Mouse (Mus musculus) T-helper 2 cell (primary cell): ENCODE measurements around the gene Olfr166.
"Not testable (repeated sequence)": the region's sequence is repeated elsewhere in the genome, so short reads cannot be mapped to it uniquely, and the experiment has no call there.

Experiments
- in situ Hi-C: fragments of 300-600 bp; cut with MboI, MseI; formaldehyde crosslinking; loops from one replicate; pipeline ENCODE4 v1.15.1; 2025; ENCODE audit warnings: high pct_unique_total_duplicates

Gene Olfr166

DNA sequence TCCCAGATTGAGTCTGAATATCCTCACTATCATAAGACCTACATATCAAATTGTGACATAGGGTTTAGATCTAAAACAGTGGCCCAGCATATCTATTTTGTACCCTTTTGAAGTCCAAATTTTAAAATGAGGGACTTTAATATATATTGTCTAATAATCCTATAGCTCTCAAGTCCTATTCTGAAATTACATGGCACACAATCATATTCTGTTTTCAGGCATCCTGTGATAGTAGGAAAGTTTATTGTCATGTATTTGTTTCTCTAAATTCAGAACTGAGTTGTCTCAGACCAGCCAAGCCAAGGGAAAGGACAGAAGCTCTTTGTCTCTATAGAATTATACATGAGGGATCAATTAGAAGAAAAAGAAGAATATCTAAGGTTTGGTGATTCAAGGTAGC is at the start of gene Olfr166:
Gene Olfr166 (plus strand): TSS at position 301 of the 400 bp plus-strand sequence.
- in situ Hi-C loops, result no loop called here

DNA sequence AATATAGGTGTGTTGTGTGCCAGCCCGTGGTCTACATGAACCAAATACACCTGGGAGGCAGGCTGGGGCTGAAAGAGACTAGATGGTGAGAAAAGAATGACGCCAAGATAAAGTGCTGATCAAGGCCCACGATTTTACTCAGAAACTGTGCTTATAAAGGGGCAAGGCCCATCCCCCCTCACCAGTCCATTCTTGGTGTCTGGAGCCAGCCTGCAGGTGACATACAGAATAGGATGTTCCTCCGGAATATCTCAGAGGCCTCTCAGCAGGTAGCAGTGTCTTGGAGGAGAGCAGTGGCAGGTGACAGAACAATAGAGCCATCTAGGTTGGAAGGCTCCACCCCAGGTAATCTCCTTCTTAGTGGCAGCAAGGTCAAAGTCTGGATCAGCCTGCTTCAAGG is 24.8 kb upstream of the Olfr166 start:
- in situ Hi-C loops, result not testable (repeated sequence)

DNA sequence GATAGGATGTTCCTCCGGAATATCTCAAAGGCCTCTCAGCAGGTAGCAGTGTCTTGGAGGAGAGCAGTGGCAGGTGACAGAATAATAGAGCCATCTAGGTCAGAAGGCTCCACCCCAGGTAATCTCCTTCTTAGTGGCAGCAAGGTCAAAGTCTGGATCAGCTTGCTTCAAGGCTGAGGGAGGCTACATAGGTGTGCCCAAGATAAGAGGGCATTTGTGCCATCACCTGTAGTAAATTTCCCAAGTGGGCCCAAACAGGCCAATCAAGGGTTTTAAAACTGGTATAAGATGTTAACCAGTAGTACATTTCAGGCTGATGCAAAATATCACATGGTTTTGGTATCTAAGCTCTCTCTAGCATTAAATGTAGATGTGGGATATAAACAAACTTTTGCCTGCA is 19.1 kb upstream of the Olfr166 start:
- in situ Hi-C loops, result no loop called here

DNA sequence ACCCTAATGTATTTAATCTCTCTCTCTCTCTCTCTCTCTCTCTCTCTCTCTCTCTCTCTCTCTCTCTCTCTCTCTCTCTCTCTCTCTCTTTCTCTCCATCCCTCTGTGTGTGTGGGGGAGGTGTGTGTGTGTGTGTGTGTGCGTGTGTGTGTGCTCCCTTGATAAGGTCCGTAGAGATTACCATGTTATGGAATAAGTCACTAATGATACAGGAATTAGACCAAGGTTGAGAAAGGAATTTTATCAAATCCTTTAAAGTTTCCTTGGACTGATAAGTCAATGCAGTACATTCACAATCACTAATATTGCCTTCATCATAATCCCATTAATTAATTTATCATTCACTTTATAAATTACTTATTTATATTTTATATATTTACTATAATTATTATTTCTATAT is 38.7 kb downstream of the Olfr166 start, which contains the start of gene Olfr167:
Gene Olfr167 (minus strand): TSS at position 101 of the 400 bp plus-strand sequence.
- in situ Hi-C loops, result no loop called here

DNA sequence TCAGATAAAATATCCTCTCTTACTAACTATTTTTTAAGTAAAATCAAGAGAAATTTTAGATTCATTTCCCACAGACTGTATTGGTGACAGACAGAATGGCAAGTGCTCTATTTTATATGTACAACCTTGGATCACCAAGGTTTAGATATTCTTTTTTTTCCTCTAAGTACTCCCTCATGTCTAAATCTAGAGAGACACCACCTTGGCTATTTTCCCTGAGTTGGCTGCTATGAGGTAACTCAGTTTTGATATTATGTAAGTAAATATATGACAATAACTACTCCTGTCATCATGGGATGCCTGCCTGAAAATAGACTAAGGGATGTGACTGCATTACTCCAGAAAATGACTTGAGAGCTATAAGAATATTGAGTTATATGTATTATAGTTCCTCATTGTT is 52.0 kb downstream of the Olfr166 start, which contains the start of gene Olfr168:
Gene Olfr168 (minus strand): TSS at position 101 of the 400 bp plus-strand sequence.
- in situ Hi-C loops, result no loop called here
